Mouse (Mus musculus) gastrocnemius, adult 18-20 months (tissue): Measurements from ENCODE around the gene Fuca1. TPM values are rescaled to one million over a fixed set of nuclear protein-coding genes. Genes with fewer than 3 reads are reported as not detected.
"Not testable (repeated sequence)": the region's sequence is repeated elsewhere in the genome, so short reads cannot be mapped to it uniquely, and the experiment has no call there.

ENCODE experiments used
- DNase-seq: peaks from one replicate; pipeline ENCODE4 v3.0.0; 2021; ENCODE audit warnings: low spot score
- total RNA-seq, 2 experiments: library from RNA; stranded (reverse); gene quantifications; 2 replicates each; pipeline ENCODE4 v1.2.3; 2021

The Fuca1 gene
- total RNA-seq, 2 experiments from 2014 or later, result 22.5 to 23.3 TPM

GRCm38 (mm10) chr4:135921257-135922120 is 954 bp downstream of the Fuca1 start:
- no peak for DNase-seq

- no peak for DNase-seq
Measured at GRCm38 (mm10) chr4:135922190-135922589, 1.7 kb downstream of the Fuca1 start.

- no peak for DNase-seq
Measured at GRCm38 (mm10) chr4:135924418-135924817, 3.9 kb downstream of the Fuca1 start.

GRCm38 (mm10) chr4:135925341-135925740 is 4.8 kb downstream of the Fuca1 start:
- no peak for DNase-seq

- DNase-seq, result no peak
Measured at GRCm38 (mm10) chr4:135926195-135926808, 5.8 kb downstream of the Fuca1 start.

- DNase-seq, result no peak
Measured at GRCm38 (mm10) chr4:135926861-135927260, 6.3 kb downstream of the Fuca1 start.

- no peak for DNase-seq
Measured at GRCm38 (mm10) chr4:135928376-135928775, 7.8 kb downstream of the Fuca1 start.

GRCm38 (mm10) chr4:135929405-135929804 is 8.9 kb downstream of the Fuca1 start:
- DNase-seq, result no peak

- DNase-seq, result no peak
Measured at GRCm38 (mm10) chr4:135929828-135930227, 9.3 kb downstream of the Fuca1 start.

GRCm38 (mm10) chr4:135930239-135930638 is 9.7 kb downstream of the Fuca1 start:
- DNase-seq, result no peak

- DNase-seq, result no peak
Measured at GRCm38 (mm10) chr4:135931832-135932231, 11.3 kb downstream of the Fuca1 start.

- no peak for DNase-seq
Measured at GRCm38 (mm10) chr4:135934708-135935500, 14.4 kb downstream of the Fuca1 start.

- peak; percentile 63 for DNase-seq
Measured at GRCm38 (mm10) chr4:135935502-135935901, 15.0 kb downstream of the Fuca1 start.

- DNase-seq, result no peak
Measured at GRCm38 (mm10) chr4:135938858-135939257, 18.3 kb downstream of the Fuca1 start.

- DNase-seq, result not testable (repeated sequence)
Measured at GRCm38 (mm10) chr4:135941026-135941425, 20.5 kb downstream of the Fuca1 start.

- DNase-seq, result no peak
Measured at GRCm38 (mm10) chr4:135942193-135942592, 21.7 kb downstream of the Fuca1 start.

GRCm38 (mm10) chr4:135943389-135943788 is 22.9 kb downstream of the Fuca1 start:
- DNase-seq, result peak; percentile 56

GRCm38 (mm10) chr4:135945706-135946105 is 25.2 kb downstream of the Fuca1 start:
- no peak for DNase-seq

- peak; percentile 97 for DNase-seq
Measured at GRCm38 (mm10) chr4:135946278-135946658, 25.7 kb downstream of the Fuca1 start, which contains the start of gene Hmgcl. TSS of gene Hmgcl (plus strand) at chr4:135946448.

- no peak for DNase-seq
Measured at GRCm38 (mm10) chr4:135946659-135947301, 26.2 kb downstream of the Fuca1 start.

GRCm38 (mm10) chr4:135948142-135948541 is 27.6 kb downstream of the Fuca1 start:
- no peak for DNase-seq
